Mouse (Mus musculus): ENCODE results near the gene Trat1.

DNA sequence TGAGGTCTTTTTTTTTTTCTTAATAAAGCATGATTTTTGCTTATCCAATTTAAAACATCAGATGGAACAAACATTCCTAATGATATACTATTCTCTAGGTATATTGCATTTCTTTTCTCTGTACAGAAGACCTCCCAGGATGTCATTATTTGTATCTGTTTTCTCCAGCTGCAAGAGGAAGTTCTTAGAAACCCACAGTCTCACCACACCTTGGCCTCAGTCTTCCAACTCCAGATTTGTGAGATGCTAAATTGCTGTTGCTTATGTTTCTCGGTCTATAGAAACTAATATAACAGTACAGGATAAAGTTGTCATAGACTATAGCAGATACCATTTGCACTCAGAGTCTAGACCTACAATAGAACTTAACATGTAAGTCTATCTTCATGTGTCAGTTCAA, 34.7 kb upstream of the Trat1 start:
- TF ChIP-seq GATA1 (IDR thresholded peaks at IDR 0.05; ENCODE audit: low read length) (no peak), TAL1 (IDR thresholded peaks at IDR 0.05; ENCODE audit: low read length) (no peak)
